Comparison of ENCODE assay signal across 32 mouse cellular contexts in genomic region chr10:34139768-34140167, GRCm38 (mm10). TPM values are rescaled to one million over a fixed set of nuclear protein-coding genes. Genes with fewer than 3 reads are reported as not detected.
A peak's percentile ranks its signal among the peaks of the same experiment; 100 is the strongest.
DNase-seq lines count a peak whose midpoint lies in the region; ATAC-seq and TF ChIP-seq lines count a peak whose summit lies in the region.
"Had no signal": no experiment of that assay in that cellular context is flagged by ENCODE, and none has a peak within 500 bp of the region (broad histone marks: within the 10 kb centered on the region; RNA-seq: fewer than 3 reads in every experiment).

No protein-coding gene starts in this region.

- 0 out of 2 replicates have a peak, but pooled peaks cover 3% of the 10 kb centered on the region for H3K9me3 ChIP-seq in limb, embryonic 14.5 days (ENCODE audit: control insufficient read depth, low read length)
- no peaks in the 10 kb centered on the region for H3K9me3 ChIP-seq in limb, embryonic 10.5 days (replicated peaks)
- H3K9me3 ChIP-seq in intestine, embryonic 15.5 days = no peaks in the 10 kb centered on the region
- H3K9me3 ChIP-seq: forebrain, embryonic 15.5 days; hindbrain, embryonic 13.5 days; midbrain, embryonic 15.5 days had no signal

- no peaks in the 10 kb centered on the region for H3K79me2 ChIP-seq in myocyte (ENCODE audit: control insufficient read depth, insufficient read depth)

- H3K4me3 ChIP-seq in limb, embryonic 14.5 days (replicated peaks; ENCODE audit: low read length) = no peak overlapping the region
- H3K4me3 ChIP-seq in limb, embryonic 10.5 days = no peak overlapping the region
- no peak overlapping the region for H3K4me3 ChIP-seq in intestine, embryonic 15.5 days (replicated peaks)
- H3K4me3 ChIP-seq in myocyte = no peak overlapping the region
- no peak overlapping the region for H3K4me3 ChIP-seq in left cerebral cortex, adult 2 months
- H3K4me3 ChIP-seq: embryonic facial prominence, embryonic 13.5 days; erythroblast, embryonic 14.5 days; forebrain, embryonic 15.5 days; heart, embryonic 13.5 days; hindbrain, embryonic 13.5 days; layer of hippocampus, adult 2 months; midbrain, embryonic 15.5 days had no signal

- no peaks in the 10 kb centered on the region for H3K36me3 ChIP-seq in limb, embryonic 14.5 days (ENCODE audit: control insufficient read depth, insufficient read depth, low read length)
- H3K36me3 ChIP-seq in limb, embryonic 10.5 days = no peaks in the 10 kb centered on the region
- no peaks in the 10 kb centered on the region for H3K36me3 ChIP-seq in intestine, embryonic 15.5 days
- H3K36me3 ChIP-seq in myocyte (ENCODE audit: control insufficient read depth, insufficient read depth) = no peaks in the 10 kb centered on the region
- H3K36me3 ChIP-seq: embryonic facial prominence, embryonic 13.5 days; forebrain, embryonic 15.5 days; heart, embryonic 13.5 days; hindbrain, embryonic 13.5 days; midbrain, embryonic 15.5 days had no signal

- no peak for TF ChIP-seq CTCF in left cerebral cortex, adult 2 months (IDR thresholded peaks at IDR 0.05)

- no peak overlapping the region for H3K27ac ChIP-seq in limb, embryonic 14.5 days (replicated peaks; ENCODE audit: low read depth, low read length)
- no peak overlapping the region for H3K27ac ChIP-seq in limb, embryonic 10.5 days
- no peak overlapping the region for H3K27ac ChIP-seq in intestine, embryonic 15.5 days
- no peak overlapping the region for H3K27ac ChIP-seq in left cerebral cortex, adult 2 months
- H3K27ac ChIP-seq: embryonic facial prominence, embryonic 13.5 days; forebrain, embryonic 15.5 days; heart, embryonic 13.5 days; hindbrain, embryonic 13.5 days; layer of hippocampus, adult 2 months; midbrain, embryonic 15.5 days had no signal

- peak; percentile 34; the same call in 1 of the 2 replicates for ATAC-seq in limb, embryonic 14.5 days (ENCODE audit: low FRiP score, low read depth)
- ATAC-seq in intestine, embryonic 15.5 days = 0 out of 2 replicates have a peak, but pooled peaks have one; percentile 47
- ATAC-seq: activated CD4-positive, CD25-positive, alpha-beta regulatory T cell, adult 4 months; forebrain, embryonic 15.5 days; liver, postnatal 0 days; midbrain, embryonic 15.5 days had no signal

- TF ChIP-seq POLR2A in limb, embryonic 14.5 days (IDR thresholded peaks at IDR 0.05; ENCODE audit: borderline replicate concordance, extremely low read depth, insufficient read depth, insufficient read length) = no peak
- no peak for TF ChIP-seq POLR2A in myocyte (IDR thresholded peaks at IDR 0.05; ENCODE audit: insufficient read length, low read depth)

- H3K27me3 ChIP-seq in limb, embryonic 14.5 days (ENCODE audit: control insufficient read depth, insufficient read depth, low read length) = no peaks in the 10 kb centered on the region
- H3K27me3 ChIP-seq in limb, embryonic 10.5 days (ENCODE audit: low read depth, poor library complexity, severe bottlenecking) = no peaks in the 10 kb centered on the region
- no peaks in the 10 kb centered on the region for H3K27me3 ChIP-seq in intestine, embryonic 15.5 days (replicated peaks)
- H3K27me3 ChIP-seq in myocyte (ENCODE audit: control insufficient read depth, insufficient read depth, insufficient read length) = no peaks in the 10 kb centered on the region
- H3K27me3 ChIP-seq: embryonic facial prominence, embryonic 13.5 days; forebrain, embryonic 15.5 days; heart, embryonic 13.5 days; hindbrain, embryonic 13.5 days; midbrain, embryonic 15.5 days had no signal

- H3ac ChIP-seq in myocyte (ENCODE audit: control insufficient read depth, insufficient read length) = no peak overlapping the region

- DNase-seq in limb, embryonic 14.5 days (ENCODE audit: low spot score) = no peak
- no peak for DNase-seq in limb, embryonic 10.5 days (ENCODE audit: low spot score)
- DNase-seq in adipocyte (ENCODE audit: low spot score) = peak; percentile 58
- no peak for DNase-seq in left cerebral cortex, adult 2 months (ENCODE audit: extremely low spot score in 1 of 2, low spot score in 2 of 2)
- no peak for DNase-seq in heart, adult 9 months (ENCODE audit: low spot score in 2 of 2)
- DNase-seq in heart, postnatal 25 days (ENCODE audit: low spot score) = no peak
- DNase-seq: cerebellum, adult 2 months; cerebellum, postnatal 25 days; embryo, embryonic 11 days; heart, adult 11 months; heart, postnatal 14 days; kidney, adult 8-10 months; kidney, postnatal 10 days; layer of hippocampus, postnatal 36 days; liver; liver, postnatal 0 days; lung, postnatal 10 days; thymus, adult 2 months; thymus, postnatal 4 days had no signal

- 59% methylated on average over 4 of the region's 4 CpGs for WGBS in limb, embryonic 14.5 days
- 76% methylated on average over 4 of the region's 4 CpGs for WGBS in limb, embryonic 10.5 days
- whole genome bisulfite sequencing in intestine, embryonic 15.5 days = 58% methylated on average over 4 of the region's 4 CpGs

- intact Hi-C loops in left cerebral cortex, adult 2 months (cut with DNase I) = no loop called here
- intact Hi-C loops in heart, postnatal 25 days (cut with DNase I) = no loop called here

- no peak overlapping the region for H3K9ac ChIP-seq in limb, embryonic 14.5 days (ENCODE audit: low read depth, low read length, severe bottlenecking)
- H3K9ac ChIP-seq in intestine, embryonic 15.5 days = no peak overlapping the region
- H3K9ac ChIP-seq: embryonic facial prominence, embryonic 13.5 days; forebrain, embryonic 15.5 days; heart, embryonic 13.5 days; hindbrain, embryonic 13.5 days; liver, postnatal 0 days; midbrain, embryonic 15.5 days had no signal

- H3K4me2 ChIP-seq in limb, embryonic 14.5 days (replicated peaks; ENCODE audit: low read depth, low read length, severe bottlenecking) = no peak overlapping the region
- no peak overlapping the region for H3K4me2 ChIP-seq in intestine, embryonic 15.5 days (replicated peaks)
- H3K4me2 ChIP-seq in myocyte (ENCODE audit: low read depth) = no peak overlapping the region
- H3K4me2 ChIP-seq: embryonic facial prominence, embryonic 13.5 days; forebrain, embryonic 15.5 days; heart, embryonic 13.5 days; hindbrain, embryonic 13.5 days; midbrain, embryonic 15.5 days had no signal

- no peaks in the 10 kb centered on the region for H3K4me1 ChIP-seq in limb, embryonic 14.5 days (ENCODE audit: control insufficient read depth, insufficient read depth, low read length)
- no peaks in the 10 kb centered on the region for H3K4me1 ChIP-seq in limb, embryonic 10.5 days
- no peaks in the 10 kb centered on the region for H3K4me1 ChIP-seq in intestine, embryonic 15.5 days (replicated peaks)
- H3K4me1 ChIP-seq: embryonic facial prominence, embryonic 13.5 days; forebrain, embryonic 15.5 days; hindbrain, embryonic 13.5 days; midbrain, embryonic 15.5 days had no signal

TF ChIP-seq in myocyte, 11 proteins besides CTCF, POLR2A, EP300 and RAD21:
- TF ChIP-seq REST (IDR thresholded peaks at IDR 0.05; ENCODE audit: insufficient read depth, insufficient read length) = no peak
- TF ChIP-seq POLR2AphosphoS2 (IDR thresholded peaks at IDR 0.05; ENCODE audit: insufficient read length, low read depth) = no peak
- TF ChIP-seq MYOD1 (IDR thresholded peaks at IDR 0.05; ENCODE audit: control insufficient read depth in 1 of 3, insufficient read length in 2 of 3, low read depth in 2 of 3) = peak in 1 of 3 experiments; percentile 17
- no peak for TF ChIP-seq E2F4 (IDR thresholded peaks at IDR 0.05; ENCODE audit: insufficient read depth)
- no peak for TF ChIP-seq TCF12 (IDR thresholded peaks at IDR 0.05; ENCODE audit: insufficient read depth, poor library complexity, severe bottlenecking)
- peak; percentile 46; the same call in 1 of the 2 replicates for TF ChIP-seq CEBPB (IDR thresholded peaks at IDR 0.05; ENCODE audit: insufficient read depth, poor library complexity, severe bottlenecking)
- peak in 1 of 3 experiments; percentile 77 for TF ChIP-seq MYOG (IDR thresholded peaks at IDR 0.05; ENCODE audit: control insufficient read depth in 1 of 3, insufficient read depth in 1 of 3, insufficient read length in 2 of 3, low read depth in 2 of 3)
- TF ChIP-seq MAX (IDR thresholded peaks at IDR 0.05; ENCODE audit: low read depth) = no peak
- TF ChIP-seq USF1 (IDR thresholded peaks at IDR 0.05; ENCODE audit: low read depth) = peak; percentile 42
- TF ChIP-seq SRF (IDR thresholded peaks at IDR 0.05; ENCODE audit: control insufficient read depth, insufficient read length, low read depth) = no peak
- no peak for TF ChIP-seq TCF3 (IDR thresholded peaks at IDR 0.05; ENCODE audit: insufficient read length, low read depth)

RNA-seq across cellular contexts. Expression of gene Calhm6, which starts 12.0 kb away (rescaled TPM):
- 1.2 and 1.7 TPM in 2 replicates for polyA plus RNA-seq in limb, embryonic 14.5 days (2012; rRNA removed)
- 0.96 and 1.5 TPM in 2 replicates for polyA plus RNA-seq in limb, embryonic 14.5 days (2014; fragmentation: Nextera tagmentation; extraction: Ambion mirVana)
- polyA plus RNA-seq in limb, embryonic 10.5 days (2016; fragmentation: Nextera tagmentation; extraction: Ambion mirVana) = 0.69 and 0.95 TPM in 2 replicates
- 1.4 and 2.2 TPM in 2 replicates for polyA plus RNA-seq in intestine, embryonic 15.5 days (2015; fragmentation: Nextera tagmentation; extraction: Ambion mirVana)
- 0.05 TPM for polyA plus RNA-seq in myocyte (2012; fragmentation: generic; extraction: Trizol)
- total RNA-seq in left cerebral cortex, adult 2 months (2021) = under 1 TPM in 1 of 2 experiments, not detected in 1; 0.33 TPM
- not detected for total RNA-seq in heart, postnatal 25 days (2021)
- total RNA-seq: gastrocnemius, adult 8-10 months; heart, postnatal 14 days; layer of hippocampus, postnatal 36 days; MEL had no signal
- polyA plus RNA-seq: C2C12; erythroblast, embryonic 14.5 days had no signal

RNA-seq across cellular contexts. Expression of gene Calhm5, which starts 43.4 kb away (rescaled TPM):
- 0.27 and 0.29 TPM in 2 replicates for polyA plus RNA-seq in limb, embryonic 14.5 days (2012; rRNA removed)
- 0.51 and 0.54 TPM in 2 replicates for polyA plus RNA-seq in limb, embryonic 14.5 days (2014; fragmentation: Nextera tagmentation; extraction: Ambion mirVana)
- 0.04 and 0.05 TPM in 2 replicates for polyA plus RNA-seq in limb, embryonic 10.5 days (2016; fragmentation: Nextera tagmentation; extraction: Ambion mirVana)
- polyA plus RNA-seq in intestine, embryonic 15.5 days (2015; fragmentation: Nextera tagmentation; extraction: Ambion mirVana) = 0.87 and 0.98 TPM in 2 replicates
- polyA plus RNA-seq in myocyte (2012; fragmentation: generic; extraction: Trizol) = 0.08 TPM
- total RNA-seq in left cerebral cortex, adult 2 months (2021) = 1 to 10 TPM; 2.7 to 3.2 TPM
- 1 to 10 TPM in 1 of 2 experiments, under 1 TPM in 1; 0.88 to 1.1 TPM for total RNA-seq in heart, postnatal 25 days (2021)
- total RNA-seq: MEL had no signal
- polyA plus RNA-seq: activated CD4-positive, CD25-positive, alpha-beta regulatory T cell, adult 4 months; erythroblast, embryonic 14.5 days had no signal
